Mouse (Mus musculus) C2C12 (cell line): ENCODE measurements at regions not wholly inside any gene's neighbourhood (a gene's known extent, or its start where the extent isn't known, plus 50 kb on each side); places are given as distances from the start of the nearest gene placed in this dataset.

Experiments
- CTCF ChIP-seq: IDR thresholded peaks from one replicate; pipeline ENCODE4 v1.5.1; 2011; ENCODE audit not compliant: control insufficient read depth, insufficient read depth, insufficient read length
- FOSL1 ChIP-seq: IDR thresholded peaks from one replicate; pipeline ENCODE4 v1.8.0; 2011; ENCODE audit warnings: mild to moderate bottlenecking, low read length; ENCODE audit not compliant: poor library complexity, insufficient read depth, severe bottlenecking
- MAX ChIP-seq: IDR thresholded peaks from one replicate; pipeline ENCODE4 v1.6.1; 2011; ENCODE audit warnings: mild to moderate bottlenecking, control low read depth
- MYOD1 ChIP-seq: IDR thresholded peaks from one replicate; pipeline ENCODE4 v1.6.1; 2011; ENCODE audit warnings: low read depth; ENCODE audit not compliant: control insufficient read depth, insufficient read length
- MYOG ChIP-seq: IDR thresholded peaks from one replicate; pipeline ENCODE4 v1.6.1; 2011; ENCODE audit not compliant: control insufficient read depth, insufficient read length; ENCODE audit errors: extremely low read depth
- USF1 ChIP-seq: IDR thresholded peaks from one replicate; pipeline ENCODE4 v1.6.1; 2011; ENCODE audit warnings: low read depth, mild to moderate bottlenecking, control low read depth, moderate library complexity

DNA sequence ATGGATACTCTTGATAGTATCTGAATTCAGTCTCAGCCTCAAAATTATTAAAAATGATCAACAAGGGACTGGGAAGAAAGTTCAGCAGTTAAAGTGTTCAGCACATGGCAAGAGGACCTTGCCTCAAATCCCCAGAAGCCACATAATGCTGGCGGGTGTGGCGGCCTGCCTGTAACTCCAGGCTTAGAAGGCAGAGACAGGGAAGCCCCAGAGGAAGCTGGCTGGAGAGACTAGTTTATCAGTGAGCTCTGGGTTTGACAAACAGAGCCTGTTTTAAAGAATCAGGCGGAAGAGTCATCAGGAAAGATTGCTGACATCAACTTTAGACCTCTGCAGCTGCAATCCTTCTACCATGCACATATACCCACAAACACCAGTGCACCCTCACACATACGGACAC, 52.1 kb upstream of the Fyn start:
- TF ChIP-seq MYOG (no peak), CTCF (no peak), USF1 (no peak), MYOD1 (no peak), FOSL1 (no peak), MAX (no peak)
